Mouse (Mus musculus) thymus, adult 2 months (tissue): Measurements from ENCODE around the gene Zfp758. TPM values are rescaled to one million over a fixed set of nuclear protein-coding genes. Genes with fewer than 3 reads are reported as not detected.
A peak's percentile ranks its signal among the peaks of the same experiment; 100 is the strongest.
"Not testable (repeated sequence)": the region's sequence is repeated elsewhere in the genome, so short reads cannot be mapped to it uniquely, and the experiment has no call there.

Experiments
- DNase-seq: peaks from one replicate; pipeline ENCODE4 v3.0.0; 2021
- H3K27ac ChIP-seq: fragments of 200-500 bp; 2 replicates; pipeline ENCODE4 v1.5.1; 2012; ENCODE audit warnings: low read length, control low read depth; ENCODE audit not compliant: control insufficient read depth, insufficient read depth
- H3K27me3 ChIP-seq: fragments of 200-500 bp; 2 replicates; pipeline ENCODE4 v1.6.1; 2012; ENCODE audit warnings: mild to moderate bottlenecking, low read length, moderate library complexity, mixed read lengths; ENCODE audit not compliant: control insufficient read depth, insufficient read depth
- H3K36me3 ChIP-seq: fragments of 200-500 bp; 2 replicates; pipeline ENCODE4 v1.6.1; 2012; ENCODE audit warnings: mild to moderate bottlenecking, low read length, moderate library complexity; ENCODE audit not compliant: control insufficient read depth, insufficient read depth
- H3K4me1 ChIP-seq: fragments of 200-500 bp; replicated peaks from 2 replicates; pipeline ENCODE4 v1.6.1; 2012; ENCODE audit warnings: low read length; ENCODE audit not compliant: control insufficient read depth, insufficient read depth
- H3K4me3 ChIP-seq: fragments of 200-500 bp; 2 replicates; pipeline ENCODE4 v1.5.1; 2012; ENCODE audit warnings: mild to moderate bottlenecking, low read length, control low read depth, moderate library complexity; ENCODE audit not compliant: control insufficient read depth, insufficient read depth
- CTCF ChIP-seq: fragments of 200-500 bp; IDR thresholded peaks from 2 replicates; pipeline ENCODE4 v1.5.1; 2012; ENCODE audit warnings: mild to moderate bottlenecking, control low read depth, low read length, moderate library complexity, borderline replicate concordance; ENCODE audit not compliant: control insufficient read depth, poor library complexity, insufficient read depth; ENCODE audit errors: extremely low read depth
- POLR2A ChIP-seq: fragments of 200-500 bp; IDR thresholded peaks from 2 replicates; pipeline ENCODE4 v1.6.1; 2012; ENCODE audit warnings: mild to moderate bottlenecking, low read length, control low read depth, moderate library complexity; ENCODE audit not compliant: control insufficient read depth, poor library complexity, insufficient read depth; ENCODE audit errors: extremely low read depth
- WGBS: fragments of 180-500 bp; shearing (Covaris S2); methylation state at CpG from one replicate; pipeline ENCODE4 v1.1.7; 2018; 5-methylcytosine and 5-hydroxymethylcytosine counted together
- polyA plus RNA-seq: library from polyadenylated mRNA; depleted of rRNA; stranded (reverse); fragments of >200 nt; gene quantifications from 2 replicates; pipeline ENCODE4 v1.2.3, GENCODE M21; 2012; rRNA removed

Gene Zfp758
- 1.8 TPM in 2 replicates for polyA plus RNA-seq

DNA sequence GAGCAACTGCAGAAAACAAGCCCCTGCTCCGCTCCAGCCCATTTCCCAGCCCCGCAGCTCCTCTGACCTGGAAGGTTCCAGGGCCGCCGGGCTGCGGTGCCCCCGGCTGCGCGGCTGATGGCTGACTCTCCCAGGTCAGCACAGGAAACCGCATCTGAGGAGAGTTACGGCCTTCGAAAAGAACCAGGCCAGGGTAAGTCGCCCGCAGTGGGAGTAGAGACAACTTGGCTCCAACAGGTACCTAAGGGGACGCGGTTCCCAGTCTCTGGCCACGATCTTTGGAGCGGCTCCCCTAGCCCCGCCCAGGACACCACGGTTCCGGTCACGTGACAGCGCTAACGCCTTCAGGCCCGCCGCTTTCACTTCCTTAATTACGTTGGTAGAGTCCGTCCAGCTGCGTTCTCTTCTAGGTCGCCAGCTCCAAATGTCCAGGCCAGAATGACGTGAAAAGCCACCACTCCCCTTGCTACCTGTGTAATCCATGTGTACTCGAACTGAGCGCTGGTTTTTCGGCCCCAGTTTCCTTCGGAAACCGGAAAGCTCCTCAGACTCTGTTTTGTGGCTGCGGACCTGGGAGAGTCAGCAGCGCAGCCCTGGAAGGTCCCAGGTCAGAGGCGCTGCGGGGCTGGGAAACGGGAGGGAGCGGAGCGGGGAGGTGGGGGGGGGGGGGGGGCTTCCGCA lies at the start of gene Zfp758, which contains the start of gene Zfp944:
Gene Zfp758, plus strand, starts transcription at position 353 of the 681 bp plus-strand sequence.
Gene Zfp944, minus strand, starts transcription at position 300 of the 681 bp plus-strand sequence.
- not testable (repeated sequence) for H3K27me3 ChIP-seq, H3K36me3 ChIP-seq, H3K4me1 ChIP-seq
- DNase-seq, result peak; percentile 41
- H3K27ac ChIP-seq, result peak within 1 kb of the TSS; percentile 64; the same call in 1 of the 2 replicates
- H3K4me3 ChIP-seq, result peak within 1 kb of the TSS; percentile 78
- under 1% methylated on average over 33 of the region's 43 CpGs for WGBS

DNA sequence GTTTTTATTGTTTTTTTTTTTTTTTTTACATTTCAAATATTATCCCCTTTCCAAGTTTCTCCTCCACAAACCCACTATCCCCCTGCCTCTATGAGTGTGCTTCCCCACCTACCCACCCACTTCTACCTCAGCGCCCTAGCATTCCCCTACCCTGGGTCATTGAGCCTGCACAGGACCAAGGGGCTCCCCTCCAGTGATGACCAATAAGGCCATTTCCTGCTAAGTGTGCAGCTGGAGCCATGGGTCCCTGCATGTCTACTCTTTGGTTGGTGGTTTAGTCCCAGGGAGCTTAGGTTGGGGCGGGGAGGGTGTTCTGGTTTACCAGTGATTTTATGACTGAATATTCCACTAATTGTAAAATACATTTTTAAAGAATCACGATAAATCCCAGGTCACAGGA lies 47.0 kb upstream of the Zfp758 start:
- H3K36me3 ChIP-seq, H3K4me1 ChIP-seq, H3K27me3 ChIP-seq: not testable (repeated sequence)
- 4% methylated on average over 3 of the region's 3 CpGs for WGBS
- Histone ChIP-seq H3K27ac (peak overlapping the region; percentile 31; the same call in 1 of the 2 replicates), H3K4me3 (peak overlapping the region; percentile 68)
- peak; percentile 2 for DNase-seq

GRCm38 (mm10) chr17:22314730-22315226 lies 46.5 kb upstream of the Zfp758 start, which contains the start of gene CT030661.1:
TSS of gene CT030661.1 (minus strand) at chr17:22314837.
- not testable (repeated sequence) for H3K4me1 ChIP-seq, H3K27me3 ChIP-seq, H3K36me3 ChIP-seq
- peak within 1 kb of the TSS; percentile 31; the same call in 1 of the 2 replicates for H3K27ac ChIP-seq
- under 1% methylated on average over 20 of the region's 20 CpGs for WGBS
- H3K4me3 ChIP-seq, result peak within 1 kb of the TSS; percentile 68
- TF ChIP-seq POLR2A, result peak; percentile 77
- peak; percentile 84 for DNase-seq

GRCm38 (mm10) chr17:22315247-22315646 lies 46.0 kb upstream of the Zfp758 start:
- WGBS, result 11% methylated on average over 2 of the region's 2 CpGs
- not testable (repeated sequence) for H3K27ac ChIP-seq, H3K4me1 ChIP-seq, DNase-seq, H3K27me3 ChIP-seq, H3K4me3 ChIP-seq, H3K36me3 ChIP-seq

DNA sequence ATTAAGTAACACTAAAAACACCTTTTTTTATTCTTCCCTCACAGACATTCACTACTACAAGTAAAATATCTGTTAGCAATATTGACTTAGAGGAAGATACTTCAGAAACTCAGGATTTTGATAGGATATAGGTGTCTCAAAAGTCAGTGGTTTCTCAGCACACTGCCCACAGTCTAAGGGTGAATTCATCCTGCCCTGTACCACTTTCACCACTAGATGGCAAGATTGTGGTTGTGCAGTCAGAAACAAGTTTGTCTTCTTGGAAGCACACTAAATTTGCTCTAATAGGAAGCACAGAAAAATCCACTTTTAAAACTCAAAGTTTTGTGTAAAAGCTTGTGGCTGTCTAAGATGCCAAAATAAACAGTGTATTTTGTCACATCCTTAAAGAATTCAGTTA lies 8.5 kb upstream of the Zfp758 start:
- no peaks in the 10 kb centered on the region for H3K4me1 ChIP-seq
- no peak for TF ChIP-seq CTCF
- no peak for TF ChIP-seq POLR2A
- no peak overlapping the region for H3K27ac ChIP-seq
- no peaks in the 10 kb centered on the region; the same call in 1 of the 2 replicates for H3K36me3 ChIP-seq
- no peaks in the 10 kb centered on the region for H3K27me3 ChIP-seq
- peak; percentile 40 for DNase-seq
- H3K4me3 ChIP-seq, result no peak overlapping the region

GRCm38 (mm10) chr17:22360572-22360971 lies 681 bp upstream of the Zfp758 start:
- DNase-seq, result no peak
- peaks cover 6% of the 10 kb centered on the region for H3K4me1 ChIP-seq
- no peaks in the 10 kb centered on the region for H3K27me3 ChIP-seq
- H3K4me3 ChIP-seq, result no peak overlapping the region
- H3K27ac ChIP-seq, result no peak overlapping the region
- peaks cover 5% of the 10 kb centered on the region; the same call in 1 of the 2 replicates for H3K36me3 ChIP-seq
- 23% methylated on average over 5 of the region's 5 CpGs for WGBS
- no peak for TF ChIP-seq POLR2A
- no peak for TF ChIP-seq CTCF

- no peak for TF ChIP-seq CTCF
- TF ChIP-seq POLR2A, result no peak
- H3K27me3 ChIP-seq, result no peaks in the 10 kb centered on the region
- no peak overlapping the region for H3K27ac ChIP-seq
- DNase-seq, result no peak
- WGBS, result 96% methylated on average over 3 of the region's 3 CpGs
- H3K4me1 ChIP-seq, result peaks cover 6% of the 10 kb centered on the region
- no peak overlapping the region for H3K4me3 ChIP-seq
- peaks cover 5% of the 10 kb centered on the region; the same call in 1 of the 2 replicates for H3K36me3 ChIP-seq
Observed at GRCm38 (mm10) chr17:22363895-22364294, 2.6 kb downstream of the Zfp758 start.
